Mouse (Mus musculus) limb, embryonic 14.5 days (tissue): Measurements from ENCODE around the gene Tiam1. TPM values are rescaled to one million over a fixed set of nuclear protein-coding genes. Genes with fewer than 3 reads are reported as not detected.
A peak's percentile ranks its signal among the peaks of the same experiment; 100 is the strongest.

Source experiments
- ATAC-seq: fragments of 200-750 bp; cut with Nextera tagmentation; 2 replicates; pipeline ENCODE4 v1.8.0; 2017; ENCODE audit warnings: low read depth, moderate number of reproducible peaks, moderate TSS enrichment; ENCODE audit not compliant: low FRiP score
- DNase-seq: peaks from one replicate; pipeline ENCODE4 v3.0.0-alpha.2; 2015; ENCODE audit warnings: low spot score
- H3K27ac ChIP-seq: fragments of 300-500 bp; sonication (generic); replicated peaks from 2 replicates; pipeline ENCODE4 v1.5.1; 2014; ENCODE audit warnings: low read depth, mild to moderate bottlenecking, low read length, moderate library complexity, mixed read lengths
- H3K27me3 ChIP-seq: fragments of 300-500 bp; sonication (generic); 2 replicates; pipeline ENCODE4 v1.6.1; 2014; ENCODE audit warnings: low read length, mixed read lengths; ENCODE audit not compliant: control insufficient read depth, insufficient read depth
- H3K36me3 ChIP-seq: fragments of 300-500 bp; sonication (generic); 2 replicates; pipeline ENCODE4 v1.6.1; 2014; ENCODE audit warnings: mild to moderate bottlenecking, low read length, moderate library complexity, mixed read lengths; ENCODE audit not compliant: control insufficient read depth, insufficient read depth
- H3K4me1 ChIP-seq: fragments of 300-500 bp; sonication (generic); 2 replicates; pipeline ENCODE4 v1.6.1; 2014; ENCODE audit warnings: antibody characterized with exemption, low read length, mixed read lengths; ENCODE audit not compliant: control insufficient read depth, insufficient read depth
- H3K4me2 ChIP-seq: fragments of 300-500 bp; sonication (generic); replicated peaks from 2 replicates; pipeline ENCODE4 v1.6.1; 2014; ENCODE audit warnings: low read depth, mild to moderate bottlenecking, low read length, moderate library complexity; ENCODE audit not compliant: severe bottlenecking
- H3K4me3 ChIP-seq: fragments of 300-500 bp; sonication (generic); replicated peaks from 2 replicates; pipeline ENCODE4 v1.5.1; 2014; ENCODE audit warnings: low read length
- H3K9ac ChIP-seq: fragments of 300-500 bp; sonication (generic); 2 replicates; pipeline ENCODE4 v1.6.1; 2014; ENCODE audit warnings: mild to moderate bottlenecking, low read depth, low read length, moderate library complexity; ENCODE audit not compliant: severe bottlenecking
- H3K9me3 ChIP-seq: fragments of 300-500 bp; sonication (generic); 2 replicates; pipeline ENCODE4 v1.6.1; 2016; ENCODE audit warnings: low read length; ENCODE audit not compliant: control insufficient read depth
- POLR2A ChIP-seq: fragments of 200-500 bp; IDR thresholded peaks from 2 replicates; pipeline ENCODE4 v1.8.0; 2012; ENCODE audit warnings: inconsistent platforms, mild to moderate bottlenecking, moderate library complexity, borderline replicate concordance; ENCODE audit not compliant: insufficient read depth, insufficient read length; ENCODE audit errors: extremely low read depth
- WGBS: fragments of 180-500 bp; shearing (Covaris S2); extraction: QIAGEN DNeasy Blood & Tissue Kit; methylation state at CpG from one replicate; pipeline ENCODE4 v1.1.7; 2014; 5-methylcytosine and 5-hydroxymethylcytosine counted together
- polyA plus RNA-seq, 2 experiments: library from polyadenylated mRNA; depleted of rRNA in 1 of 2; stranded (reverse) in 1 of 2; unstranded in 1 of 2; fragments of >200 nt; fragmentation: Nextera tagmentation in 1 of 2; extraction: Ambion mirVana in 1 of 2; gene quantifications; 2 replicates each; pipeline versions ENCODE4 v1.2.1 to v1.2.3; 2012 to 2014

Tiam1 gene
- polyA plus RNA-seq, 2 experiments: 22.4 to 54.9 TPM

GRCm38 (mm10) chr16:89993506-89993905, 150.1 kb downstream of the Tiam1 start:
- Histone ChIP-seq H3K27ac (no peak overlapping the region), H3K4me2 (no peak overlapping the region), H3K9me3 (no peaks in the 10 kb centered on the region), H3K4me3 (no peak overlapping the region), H3K4me1 (peaks cover 15% of the 10 kb centered on the region), H3K36me3 (0 out of 2 replicates have a peak, but pooled peaks cover 9% of the 10 kb centered on the region), H3K27me3 (no peaks in the 10 kb centered on the region), H3K9ac (no peak overlapping the region)
- no peak for DNase-seq
- no peak for ATAC-seq
- no peak for TF ChIP-seq POLR2A
- 87% methylated on average over 4 of the region's 4 CpGs for WGBS

- peak; percentile 81 for DNase-seq
- Histone ChIP-seq H3K9me3 (no peaks in the 10 kb centered on the region), H3K27ac (peak overlapping the region; percentile 43; the same call in 1 of the 2 replicates), H3K36me3 (0 out of 2 replicates have a peak, but pooled peaks cover 9% of the 10 kb centered on the region), H3K27me3 (no peaks in the 10 kb centered on the region), H3K4me2 (no peak overlapping the region), H3K4me3 (no peak overlapping the region), H3K4me1 (peaks cover 15% of the 10 kb centered on the region), H3K9ac (no peak overlapping the region)
- WGBS: 30% methylated on average over 12 of the region's 12 CpGs
- peak; percentile 84 for ATAC-seq
- TF ChIP-seq POLR2A: no peak
Measured at GRCm38 (mm10) chr16:89991701-89992152, 151.8 kb downstream of the Tiam1 start.

GRCm38 (mm10) chr16:89990288-89990955, 153.1 kb downstream of the Tiam1 start:
- Histone ChIP-seq H3K4me2 (no peak overlapping the region), H3K9me3 (no peaks in the 10 kb centered on the region), H3K27ac (no peak overlapping the region), H3K27me3 (no peaks in the 10 kb centered on the region), H3K36me3 (no peaks in the 10 kb centered on the region), H3K4me3 (no peak overlapping the region), H3K9ac (no peak overlapping the region), H3K4me1 (peaks cover 15% of the 10 kb centered on the region)
- no peak for TF ChIP-seq POLR2A
- ATAC-seq (no peak), DNase-seq (no peak)
- 80% methylated on average over 5 of the region's 5 CpGs for WGBS

GRCm38 (mm10) chr16:89989816-89990215, 153.8 kb downstream of the Tiam1 start:
- Histone ChIP-seq H3K4me3 (no peak overlapping the region), H3K36me3 (no peaks in the 10 kb centered on the region), H3K27ac (no peak overlapping the region), H3K4me2 (no peak overlapping the region), H3K9me3 (no peaks in the 10 kb centered on the region), H3K27me3 (no peaks in the 10 kb centered on the region), H3K9ac (no peak overlapping the region), H3K4me1 (peaks cover 15% of the 10 kb centered on the region)
- ATAC-seq (no peak), DNase-seq (no peak)
- 83% methylated on average over 10 of the region's 10 CpGs for WGBS
- no peak for TF ChIP-seq POLR2A

- peaks cover 4% of the 10 kb centered on the region for H3K4me1 ChIP-seq
- TF ChIP-seq POLR2A: no peak
- H3K9me3 ChIP-seq: no peaks in the 10 kb centered on the region
- H3K36me3 ChIP-seq: no peaks in the 10 kb centered on the region
- no peak for DNase-seq
- H3K9ac ChIP-seq: no peak overlapping the region
- no peaks in the 10 kb centered on the region for H3K27me3 ChIP-seq
- no peak for ATAC-seq
- no peak overlapping the region for H3K27ac ChIP-seq
- H3K4me2 ChIP-seq: no peak overlapping the region
- no peak overlapping the region for H3K4me3 ChIP-seq
- 86% methylated on average over 18 of the region's 18 CpGs for WGBS
Measured at GRCm38 (mm10) chr16:89986672-89987362, 156.8 kb downstream of the Tiam1 start.
